Mouse (Mus musculus): ENCODE data around the gene Scg5.

GRCm38 (mm10) chr2:113817681-113818606, 11.0 kb downstream of the Scg5 start:
- TF ChIP-seq CTCF (IDR thresholded peaks at IDR 0.05) (no peak), EP300 (IDR thresholded peaks at IDR 0.05) (no peak)

Data from lung, postnatal 0 days (tissue).